Mouse (Mus musculus) midbrain, embryonic 10.5 days (tissue): ENCODE data around the gene Snrpd3. TPM values are rescaled to one million over a fixed set of nuclear protein-coding genes. Genes with fewer than 3 reads are reported as not detected.
"Not testable (repeated sequence)": the region's sequence is repeated elsewhere in the genome, so short reads cannot be mapped to it uniquely, and the experiment has no call there.

Experiments
- DNase-seq: peaks from one replicate; pipeline ENCODE4 v3.0.0-alpha.2; 2017; ENCODE audit warnings: low spot score
- H3K27ac ChIP-seq: fragments of 300-500 bp; sonication (generic); replicated peaks from 2 replicates; pipeline ENCODE4 v1.5.1; 2016; ENCODE audit warnings: mild to moderate bottlenecking
- H3K27me3 ChIP-seq: fragments of 300-500 bp; sonication (generic); 2 replicates; pipeline ENCODE4 v1.6.1; 2016; ENCODE audit warnings: low read depth, mild to moderate bottlenecking; ENCODE audit not compliant: poor library complexity, severe bottlenecking
- H3K36me3 ChIP-seq: fragments of 300-500 bp; sonication (generic); 2 replicates; pipeline ENCODE4 v1.6.1; 2016; ENCODE audit warnings: mild to moderate bottlenecking, moderate library complexity
- H3K4me1 ChIP-seq: fragments of 300-500 bp; sonication (generic); 2 replicates; pipeline ENCODE4 v1.6.1; 2016
- H3K4me3 ChIP-seq: fragments of 300-500 bp; sonication (generic); 2 replicates; pipeline ENCODE4 v1.5.1; 2016; ENCODE audit warnings: mild to moderate bottlenecking, moderate library complexity
- H3K9me3 ChIP-seq: fragments of 300-500 bp; sonication (generic); replicated peaks from 2 replicates; pipeline ENCODE4 v1.6.1; 2016; ENCODE audit warnings: mild to moderate bottlenecking
- WGBS: fragments of 180-500 bp; shearing (Covaris S2); methylation state at CpG from one replicate; pipeline ENCODE4 v1.1.7; 2016; 5-methylcytosine and 5-hydroxymethylcytosine counted together
- polyA plus RNA-seq: library from polyadenylated mRNA; unstranded; fragments of >200 nt; fragmentation: Nextera tagmentation; extraction: Ambion mirVana; gene quantifications from 2 replicates; pipeline ENCODE4 v1.2.1, GENCODE M21; 2016

Snrpd3 gene
- polyA plus RNA-seq, result 271 and 281 TPM in 2 replicates

DNA sequence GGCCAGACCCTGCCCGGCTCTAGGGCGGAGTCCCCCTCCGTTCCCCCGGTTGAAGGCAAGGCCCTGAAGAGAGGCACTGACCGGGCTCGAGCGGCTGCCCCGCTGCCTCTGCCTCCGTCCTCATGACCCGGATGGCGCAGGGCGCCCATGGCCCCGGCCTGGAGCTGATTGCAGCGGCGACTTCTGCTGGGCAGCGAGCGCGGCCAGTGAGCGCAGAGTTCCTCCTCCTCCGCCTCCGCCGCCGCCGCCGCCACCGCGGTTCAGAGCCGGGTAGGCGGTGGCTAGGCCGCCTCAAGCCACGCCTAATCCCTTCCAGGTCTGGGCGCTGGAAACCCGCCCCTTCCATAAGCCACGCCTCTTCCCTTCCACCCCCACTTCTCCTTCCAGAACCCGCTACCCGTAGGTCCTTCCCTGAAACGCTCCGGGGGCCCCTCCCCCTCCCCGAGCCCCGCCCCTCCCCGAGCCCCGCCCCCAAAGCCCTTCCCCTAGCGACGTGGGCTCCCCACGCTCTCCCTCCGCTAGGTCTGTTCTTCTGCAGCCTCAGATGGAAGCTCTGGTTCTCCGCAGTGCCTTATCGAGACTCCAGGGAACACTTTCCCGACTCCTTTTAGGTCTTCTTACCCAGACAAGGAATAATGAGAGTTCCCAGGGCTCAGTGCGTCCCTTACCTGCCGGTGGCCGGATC lies at the start of gene Snrpd3:
Gene Snrpd3, plus strand, starts transcription at position 479 of the 685 bp plus-strand sequence.
- H3K27ac ChIP-seq, result peak within 1 kb of the TSS; percentile 96
- peaks cover 35% of the 10 kb centered on the region for H3K36me3 ChIP-seq
- under 1% methylated on average over 49 of the region's 52 CpGs for WGBS
- H3K4me3 ChIP-seq, result peak within 1 kb of the TSS; percentile 90
- DNase-seq, result peak; percentile 96
- no peaks in the 10 kb centered on the region for H3K9me3 ChIP-seq
- H3K27me3 ChIP-seq, result no peaks in the 10 kb centered on the region
- peaks cover 32% of the 10 kb centered on the region for H3K4me1 ChIP-seq

DNA sequence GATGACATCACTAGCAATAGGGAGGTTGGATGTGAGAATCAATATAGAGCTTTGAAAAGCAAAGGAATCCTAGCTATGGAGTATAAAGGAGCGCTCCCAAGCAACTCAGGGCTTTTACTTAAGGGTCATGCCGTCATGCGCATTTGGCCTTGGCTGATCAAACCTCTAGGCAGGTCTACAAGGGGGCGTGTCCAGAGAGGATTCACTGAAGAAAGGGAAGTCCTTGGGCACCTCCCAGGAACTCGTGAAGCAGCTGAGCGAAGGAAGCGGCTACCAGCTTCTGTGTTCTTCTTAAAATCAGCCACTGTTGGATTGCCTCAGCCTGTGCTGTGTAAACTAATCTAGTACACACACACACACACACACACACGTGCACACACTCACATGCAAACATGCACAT lies 43.9 kb upstream of the Snrpd3 start:
- Histone ChIP-seq H3K9me3 (no peaks in the 10 kb centered on the region), H3K36me3 (no peaks in the 10 kb centered on the region), H3K27ac (no peak overlapping the region), H3K4me3 (no peak overlapping the region), H3K4me1 (peaks cover 9% of the 10 kb centered on the region), H3K27me3 (no peaks in the 10 kb centered on the region)
- DNase-seq, result no peak
- 74% methylated on average over 8 of the region's 8 CpGs for WGBS

DNA sequence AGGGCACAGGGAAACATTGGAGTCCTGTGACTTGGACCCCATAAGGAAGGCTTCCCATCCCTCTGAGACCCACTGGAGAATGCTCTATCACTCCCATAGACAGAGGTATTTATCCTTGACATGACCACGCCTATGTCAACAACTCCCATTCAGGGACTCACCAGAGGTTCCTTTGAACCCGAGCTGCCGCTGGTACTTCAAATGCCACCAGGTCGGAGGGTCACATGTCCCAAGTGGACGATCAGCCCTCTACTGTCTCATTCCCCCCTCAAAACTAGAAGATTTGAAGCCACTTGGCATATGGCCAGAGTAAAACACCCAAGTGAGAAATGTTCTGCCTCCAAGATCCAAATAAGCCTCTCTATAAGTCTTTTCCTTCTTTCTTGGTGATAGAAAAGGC lies 42.8 kb upstream of the Snrpd3 start:
- Histone ChIP-seq H3K36me3 (no peaks in the 10 kb centered on the region), H3K9me3 (no peaks in the 10 kb centered on the region), H3K4me3 (no peak overlapping the region), H3K27me3 (no peaks in the 10 kb centered on the region), H3K4me1 (peaks cover 9% of the 10 kb centered on the region), H3K27ac (no peak overlapping the region; the same call in 1 of the 2 replicates)
- DNase-seq, result no peak
- WGBS, result 54% methylated on average over 5 of the region's 5 CpGs

DNA sequence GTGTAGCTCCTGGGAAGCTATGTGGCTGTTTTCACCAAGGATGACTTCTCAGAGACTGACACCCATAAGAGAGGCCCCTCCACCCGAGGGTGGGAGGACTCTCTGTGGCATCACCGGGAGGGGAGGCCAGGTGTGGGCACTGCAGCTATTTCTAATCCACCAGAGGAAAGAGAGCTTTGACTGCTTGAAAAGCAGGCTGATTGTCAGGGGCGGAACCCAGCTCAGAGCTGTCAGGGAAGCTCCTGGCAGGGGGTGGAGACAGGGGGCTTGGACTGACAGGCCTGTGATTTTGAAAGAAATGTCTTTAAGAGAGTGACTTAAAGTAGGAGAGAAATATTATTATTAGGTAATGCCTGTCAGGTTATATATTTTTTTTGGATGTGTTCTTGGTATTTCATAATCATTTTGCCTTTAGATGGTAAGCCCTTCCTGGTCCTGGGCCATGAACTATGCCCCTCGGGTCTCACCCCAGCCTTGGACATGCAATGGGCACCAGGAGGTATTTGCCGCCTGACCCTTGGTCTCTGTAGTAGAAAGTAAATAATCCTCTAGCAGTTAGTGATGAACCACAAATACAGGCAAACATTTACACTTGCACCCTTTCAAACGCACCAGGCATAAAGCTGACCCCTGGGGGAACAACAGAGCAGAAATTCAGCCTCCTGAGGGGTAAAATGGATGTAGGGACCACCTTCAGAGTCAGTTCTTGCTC lies 42.1 kb upstream of the Snrpd3 start:
- not testable (repeated sequence) for H3K27ac ChIP-seq, H3K27me3 ChIP-seq, H3K36me3 ChIP-seq, H3K4me1 ChIP-seq, H3K9me3 ChIP-seq, H3K4me3 ChIP-seq, DNase-seq
- WGBS, result 22% methylated on average over 5 of the region's 6 CpGs

DNA sequence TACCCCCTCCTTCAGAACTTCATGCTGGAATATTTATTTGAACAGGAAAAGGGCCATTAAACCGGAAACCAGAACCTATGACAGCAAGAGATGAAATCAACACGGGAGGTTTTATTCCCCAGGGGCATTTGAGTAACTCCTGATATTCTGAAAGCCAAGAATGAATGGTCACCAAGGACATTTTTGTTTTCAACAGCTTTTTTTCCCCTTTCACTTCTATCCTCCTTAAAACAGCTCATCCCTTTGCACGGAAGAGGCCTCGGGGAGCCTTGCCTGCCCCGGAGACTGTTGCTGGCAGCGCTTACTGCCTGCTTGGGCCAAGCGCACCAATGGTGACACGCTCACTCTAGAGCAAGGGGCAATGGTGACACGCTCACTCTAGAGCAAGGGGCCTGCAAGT lies 40.3 kb upstream of the Snrpd3 start:
- H3K9me3 ChIP-seq, result no peaks in the 10 kb centered on the region
- H3K36me3 ChIP-seq, result no peaks in the 10 kb centered on the region
- no peak for DNase-seq
- WGBS, result 88% methylated on average over 9 of the region's 9 CpGs
- no peak overlapping the region for H3K4me3 ChIP-seq
- H3K4me1 ChIP-seq, result peaks cover 9% of the 10 kb centered on the region
- H3K27ac ChIP-seq, result no peak overlapping the region
- H3K27me3 ChIP-seq, result no peaks in the 10 kb centered on the region

DNA sequence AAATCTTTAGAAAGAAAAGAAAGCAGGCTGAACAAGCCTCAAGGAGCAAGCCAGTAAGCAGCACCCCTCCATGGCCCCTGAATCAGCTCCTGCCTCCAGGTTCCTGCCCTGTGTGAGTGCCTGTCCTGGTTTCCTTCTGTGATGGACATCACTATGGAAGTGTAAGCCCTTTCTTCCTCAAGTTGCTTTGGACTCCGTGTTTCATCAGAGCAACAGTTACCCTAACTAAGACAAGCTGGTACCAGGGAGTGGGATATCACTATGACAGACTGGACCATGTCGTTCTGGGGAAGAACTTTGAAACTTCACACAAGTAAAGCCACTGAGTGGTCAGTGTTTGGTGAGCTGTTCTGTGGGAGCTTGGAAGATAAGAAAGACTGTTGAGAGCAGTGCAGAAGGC lies 37.4 kb upstream of the Snrpd3 start:
- 85% methylated on average over 2 of the region's 2 CpGs for WGBS
- H3K27me3 ChIP-seq, result no peaks in the 10 kb centered on the region
- no peak overlapping the region for H3K27ac ChIP-seq
- H3K9me3 ChIP-seq, result no peaks in the 10 kb centered on the region
- peaks cover 2% of the 10 kb centered on the region for H3K4me1 ChIP-seq
- no peaks in the 10 kb centered on the region for H3K36me3 ChIP-seq
- no peak for DNase-seq
- H3K4me3 ChIP-seq, result no peak overlapping the region

DNA sequence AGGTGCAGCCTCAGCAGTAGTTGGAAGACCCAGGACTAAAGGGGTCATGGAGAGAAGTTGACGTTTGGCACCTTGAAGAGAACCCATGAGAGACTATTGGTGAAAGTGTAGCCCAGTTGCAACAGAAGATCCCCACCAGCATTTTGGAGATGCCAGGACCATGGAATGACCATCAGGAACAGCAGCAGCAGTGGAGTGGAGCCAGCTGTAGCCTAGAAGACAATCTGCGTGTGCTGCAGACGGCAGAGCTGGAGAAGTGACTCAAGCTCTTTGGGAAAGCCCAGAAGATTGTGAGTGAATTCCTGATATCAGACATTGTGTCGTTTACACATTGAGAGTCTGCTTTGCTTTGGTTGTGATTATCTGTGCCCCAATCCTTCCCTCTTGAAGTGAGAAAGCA lies 35.6 kb upstream of the Snrpd3 start:
- no peak overlapping the region for H3K4me3 ChIP-seq
- no peaks in the 10 kb centered on the region for H3K4me1 ChIP-seq
- H3K27ac ChIP-seq, result no peak overlapping the region
- no peak for DNase-seq
- no peaks in the 10 kb centered on the region for H3K36me3 ChIP-seq
- WGBS, result 88% methylated on average over 4 of the region's 4 CpGs
- H3K9me3 ChIP-seq, result no peaks in the 10 kb centered on the region
- no peaks in the 10 kb centered on the region for H3K27me3 ChIP-seq

DNA sequence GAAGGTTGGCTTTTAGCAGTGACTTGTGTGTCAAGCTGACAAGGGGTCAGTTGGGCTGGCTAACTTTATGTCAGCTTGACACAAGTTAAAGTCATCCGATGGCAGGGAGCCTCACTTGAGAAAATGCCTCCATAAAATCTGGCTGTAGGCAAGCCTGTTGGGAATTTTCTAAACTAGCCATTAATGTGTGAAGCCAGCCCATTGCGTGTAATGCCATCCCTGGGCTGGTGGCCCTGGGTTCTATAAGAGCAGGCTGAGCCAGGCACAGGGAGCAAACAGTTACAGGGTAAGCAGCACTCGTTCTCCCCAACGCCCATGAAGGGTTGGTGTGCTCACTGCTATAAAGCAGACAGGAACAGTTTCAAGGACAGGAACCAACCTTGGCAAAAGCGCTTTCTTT lies 35.1 kb upstream of the Snrpd3 start:
- H3K27ac ChIP-seq, result no peak overlapping the region
- no peaks in the 10 kb centered on the region for H3K9me3 ChIP-seq
- WGBS, result 90% methylated on average over 5 of the region's 5 CpGs
- no peaks in the 10 kb centered on the region for H3K4me1 ChIP-seq
- no peaks in the 10 kb centered on the region for H3K27me3 ChIP-seq
- H3K36me3 ChIP-seq, result no peaks in the 10 kb centered on the region
- no peak overlapping the region for H3K4me3 ChIP-seq
- DNase-seq, result no peak

DNA sequence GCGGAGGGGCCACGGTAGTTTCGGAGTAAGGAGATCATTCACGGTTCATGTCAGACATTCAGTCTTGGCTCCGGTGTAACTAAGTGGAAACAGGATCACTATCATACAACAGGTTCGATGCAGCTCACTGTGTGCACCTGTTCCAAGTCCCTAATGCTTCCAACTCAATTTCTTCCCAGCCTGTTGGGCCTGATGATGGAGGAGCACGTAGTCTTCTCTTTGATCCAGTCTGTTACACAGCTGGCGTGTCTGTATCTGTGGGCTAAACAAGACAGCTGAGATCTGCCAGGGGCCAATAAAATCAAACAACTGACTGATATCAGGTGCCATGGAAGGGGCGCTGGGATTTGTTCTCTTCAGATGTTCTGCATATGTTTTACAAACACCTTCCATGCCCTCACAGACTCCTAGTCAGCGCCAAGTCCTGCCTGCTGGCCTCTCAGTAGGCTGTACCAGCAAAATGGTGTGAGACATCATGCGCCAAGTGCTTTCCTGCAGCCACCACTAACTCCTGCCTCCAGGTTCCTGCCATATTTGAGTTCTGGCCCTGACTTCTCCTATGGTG lies 34.4 kb upstream of the Snrpd3 start:
- DNase-seq, result no peak
- Histone ChIP-seq H3K36me3 (no peaks in the 10 kb centered on the region), H3K4me1 (no peaks in the 10 kb centered on the region), H3K9me3 (no peaks in the 10 kb centered on the region), H3K4me3 (no peak overlapping the region), H3K27me3 (no peaks in the 10 kb centered on the region), H3K27ac (no peak overlapping the region)
- 88% methylated on average over 11 of the region's 11 CpGs for WGBS

DNA sequence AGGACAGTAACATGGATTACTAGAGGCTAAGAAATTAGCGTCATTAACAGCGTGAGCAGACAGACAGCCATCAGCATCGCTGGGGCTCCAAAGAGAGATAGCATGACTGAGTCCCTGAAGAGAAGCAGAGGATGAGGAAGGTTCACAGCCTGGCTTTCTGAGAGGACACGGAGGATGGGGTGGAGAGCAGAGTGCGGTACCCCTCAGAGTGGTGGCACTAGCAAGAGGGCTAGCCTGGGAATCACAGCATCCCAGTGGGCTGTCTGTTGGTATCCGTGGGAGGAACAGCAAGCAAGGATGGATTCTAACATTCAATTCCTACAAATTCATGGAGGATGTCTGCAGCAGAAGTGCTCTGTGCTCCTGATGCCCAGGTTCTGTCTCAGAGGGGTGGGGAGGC lies 33.3 kb upstream of the Snrpd3 start:
- whole genome bisulfite sequencing, result 89% methylated on average over 6 of the region's 6 CpGs

DNA sequence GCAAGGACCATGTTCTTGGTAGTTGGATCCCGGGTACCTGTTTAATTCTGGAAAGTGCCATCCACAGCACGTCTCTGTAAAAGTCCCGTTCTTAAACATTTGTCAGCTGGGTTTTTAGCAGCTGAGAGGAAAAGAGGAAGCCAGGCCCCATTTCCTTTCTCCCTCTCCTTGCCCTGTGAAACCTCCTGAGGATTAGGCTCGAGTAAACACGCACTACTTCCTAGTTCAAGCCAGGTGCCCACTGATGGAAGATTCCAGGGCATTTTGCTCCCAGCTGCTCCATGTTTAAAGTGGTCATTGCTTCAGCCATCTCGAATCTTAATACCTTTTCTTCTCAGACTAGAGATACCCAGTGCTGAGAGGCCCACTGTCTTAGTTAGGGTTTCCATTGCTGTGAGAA lies 32.6 kb upstream of the Snrpd3 start:
- Histone ChIP-seq H3K4me1 (no peaks in the 10 kb centered on the region), H3K9me3 (no peaks in the 10 kb centered on the region), H3K27ac (no peak overlapping the region), H3K27me3 (no peaks in the 10 kb centered on the region), H3K36me3 (no peaks in the 10 kb centered on the region), H3K4me3 (no peak overlapping the region)
- DNase-seq, result no peak
- WGBS, result 80% methylated on average over 6 of the region's 6 CpGs

More for the DNA sequence above, 33.3 kb upstream of the Snrpd3 start:
- H3K36me3 ChIP-seq, result no peaks in the 10 kb centered on the region
- H3K27me3 ChIP-seq, result no peaks in the 10 kb centered on the region
- DNase-seq, result no peak
- H3K4me1 ChIP-seq, result no peaks in the 10 kb centered on the region
- H3K27ac ChIP-seq, result no peak overlapping the region
- H3K4me3 ChIP-seq, result no peak overlapping the region
- H3K9me3 ChIP-seq, result no peaks in the 10 kb centered on the region

DNA sequence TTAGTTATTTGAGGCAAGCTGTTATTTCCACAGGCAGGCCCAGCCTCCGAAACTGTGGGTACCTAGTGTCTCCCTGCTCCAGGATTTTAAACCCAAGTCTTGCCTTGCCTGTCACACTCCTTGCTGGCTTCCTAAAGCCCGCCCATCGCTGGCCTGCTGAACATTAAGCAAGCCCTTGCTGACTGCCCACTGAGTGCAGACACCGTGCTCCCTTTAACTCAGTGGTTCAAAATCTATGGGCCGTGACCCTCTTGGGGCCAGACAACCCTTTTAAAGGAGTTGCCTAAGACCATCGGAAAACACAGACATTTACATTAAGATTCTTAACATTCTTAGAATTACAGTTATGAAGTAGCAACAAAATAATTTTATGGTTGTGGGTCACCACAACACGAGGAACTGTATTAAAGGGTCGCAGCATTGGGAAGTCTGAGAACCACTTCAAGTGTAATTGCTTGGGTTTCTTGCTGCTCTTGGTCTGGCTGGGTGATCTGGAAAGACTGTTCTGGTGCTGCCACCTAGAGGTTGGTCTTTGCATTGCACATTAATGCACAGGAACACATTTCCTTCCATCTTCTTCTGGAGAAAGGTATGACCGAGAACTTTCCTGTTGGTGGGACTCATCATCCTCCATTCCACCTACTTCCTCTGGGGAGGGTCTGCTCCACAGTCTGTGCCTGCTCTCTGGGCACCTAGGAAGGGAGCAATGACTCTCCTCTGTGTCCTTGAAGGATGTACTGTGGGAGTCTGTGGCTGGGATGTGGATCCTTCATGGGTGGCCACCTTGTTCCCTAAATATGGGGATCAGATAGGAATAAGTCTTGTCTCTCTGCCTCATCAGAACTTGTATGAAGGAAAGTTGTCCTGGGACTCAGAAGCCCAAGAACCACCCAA lies 31.0 kb upstream of the Snrpd3 start:
- Histone ChIP-seq H3K4me3 (no peak overlapping the region), H3K27me3 (no peaks in the 10 kb centered on the region), H3K4me1 (no peaks in the 10 kb centered on the region), H3K9me3 (no peaks in the 10 kb centered on the region), H3K36me3 (no peaks in the 10 kb centered on the region), H3K27ac (no peak overlapping the region)
- WGBS, result 59% methylated on average over 9 of the region's 9 CpGs
- peak; percentile 74 for DNase-seq
